Mouse (Mus musculus) thymus, adult 18-20 months (tissue): Measurements from ENCODE around the gene Lrguk.

ENCODE experiments used
- DNase-seq, 2 experiments: peaks; one replicate each; pipeline ENCODE4 v3.0.0; 2022; ENCODE audit warnings: mixed read lengths in 2 of 2

The Lrguk gene

DNA sequence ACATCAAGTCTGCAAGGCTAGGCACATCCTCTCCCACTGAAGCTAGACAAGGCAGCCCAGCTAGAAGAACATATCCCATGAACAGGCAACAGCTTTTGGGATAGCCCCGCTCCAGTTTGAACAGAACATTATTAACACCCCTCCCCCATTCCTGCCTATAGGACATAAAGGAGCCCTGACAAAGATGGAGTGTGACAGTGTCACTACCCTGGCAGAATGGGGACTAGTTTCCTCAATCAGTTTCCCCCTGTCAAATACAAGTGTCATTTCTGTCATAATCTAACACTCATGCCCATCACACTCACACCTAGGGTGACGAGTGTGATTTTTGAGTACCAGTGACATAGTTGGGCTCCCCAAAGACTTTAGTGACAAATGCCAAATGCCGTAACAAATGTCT, 118.8 kb downstream of the Lrguk start:
- no peak for DNase-seq

DNA sequence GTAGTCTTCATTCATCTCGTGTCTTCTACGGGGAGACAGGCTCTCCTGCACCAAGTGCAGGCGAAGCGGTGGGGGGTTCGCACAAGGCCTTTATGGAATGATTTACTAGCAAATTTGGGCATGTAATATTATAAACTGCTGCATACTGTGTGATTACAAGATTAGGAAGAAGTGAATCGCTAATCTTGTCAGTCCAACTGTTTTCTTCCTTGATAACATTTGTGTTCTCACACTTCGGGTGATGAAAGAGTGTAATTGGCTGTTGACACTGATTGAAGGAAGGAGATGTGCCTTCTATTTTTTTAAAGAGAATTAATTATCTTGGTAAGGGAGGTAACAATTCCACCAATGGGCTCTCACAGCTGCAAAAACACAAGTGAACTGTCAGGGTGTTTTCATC, 119.4 kb downstream of the Lrguk start:
- DNase-seq = no peak

DNA sequence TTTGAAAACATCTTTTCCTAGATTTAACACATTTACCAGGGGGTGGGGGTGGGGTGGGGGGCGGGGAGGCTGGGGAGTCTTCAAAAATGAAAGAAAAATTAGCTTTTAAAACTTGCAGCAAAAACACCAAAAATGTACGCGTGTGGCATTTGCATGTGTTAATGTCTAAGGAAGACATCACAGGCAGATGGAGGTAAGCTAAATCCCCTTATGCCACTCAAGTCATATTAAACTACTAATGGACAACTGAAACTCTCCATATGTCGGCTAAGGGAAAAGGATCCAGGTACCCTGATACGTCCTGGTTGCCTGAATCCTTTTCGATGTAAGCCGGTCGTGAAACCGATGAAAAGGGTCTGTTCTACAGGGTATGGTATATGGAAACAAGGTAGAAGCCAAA, 119.8 kb downstream of the Lrguk start:
- DNase-seq = no peak

DNA sequence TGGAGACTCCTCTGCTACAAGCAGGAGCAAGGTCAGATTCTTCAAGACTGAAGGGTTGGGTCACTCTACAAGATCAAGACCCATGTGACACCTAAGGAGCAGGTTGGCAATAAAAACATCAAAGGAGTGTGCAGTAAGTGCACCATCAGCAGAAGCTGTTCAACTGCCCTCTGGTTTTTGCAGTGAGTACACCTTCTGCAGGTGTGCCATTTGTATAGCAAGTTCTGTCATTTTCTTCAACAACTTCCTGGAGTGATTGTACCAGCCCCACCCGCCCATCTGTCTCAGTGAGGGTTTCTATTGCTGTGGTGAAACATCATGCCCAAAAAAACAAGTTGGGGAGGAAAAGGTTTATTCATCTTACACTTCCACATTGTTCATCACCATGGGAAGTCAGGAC, 120.6 kb downstream of the Lrguk start:
- DNase-seq = peak in 1 of 2 experiments; percentile 53

DNA sequence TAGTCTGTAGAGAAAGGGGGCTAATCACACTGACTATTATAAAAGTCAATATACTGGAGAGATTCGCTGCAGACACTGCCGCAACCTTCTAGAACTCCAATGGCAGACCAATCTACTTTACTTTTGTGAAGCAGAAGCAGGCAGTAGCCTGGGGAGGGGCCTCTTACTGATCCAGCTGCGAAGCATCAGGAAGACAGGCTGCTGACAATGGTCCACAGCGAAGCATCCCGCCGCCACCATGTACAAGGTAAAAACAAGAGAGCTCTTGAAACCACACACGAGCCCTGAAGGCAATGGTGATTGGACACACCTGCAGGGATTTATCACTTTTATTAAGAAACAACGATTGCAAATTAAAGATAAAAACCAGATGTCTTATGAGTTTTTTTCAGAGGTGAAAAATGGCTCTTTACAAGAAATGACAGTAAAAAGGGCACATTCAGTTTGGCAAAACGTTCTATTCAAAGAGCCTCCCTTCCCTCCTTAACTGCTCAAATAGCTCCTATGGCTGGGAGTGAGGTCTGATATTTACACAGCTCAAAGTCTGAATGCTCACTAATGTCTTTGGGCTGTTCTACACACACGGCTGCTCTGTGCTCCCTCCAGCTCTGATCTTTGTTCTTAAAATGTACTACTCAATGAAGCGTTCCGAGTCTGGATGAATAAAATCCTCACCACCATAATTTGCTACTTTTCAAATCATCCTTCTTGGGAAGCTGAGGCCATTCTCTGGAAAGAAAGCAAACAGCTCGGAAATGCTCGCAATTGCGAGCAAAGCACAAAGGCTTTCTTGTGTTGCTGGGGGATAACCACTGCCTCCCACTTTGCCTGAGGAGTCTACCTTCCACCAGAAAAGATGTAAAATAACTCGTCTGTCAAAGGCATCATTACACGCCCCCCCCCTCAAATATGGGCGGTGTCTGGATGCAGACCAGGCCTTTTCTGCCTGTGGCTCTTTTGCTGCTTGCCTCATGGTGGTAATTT, 124.1 kb downstream of the Lrguk start:
- no peak for DNase-seq

DNA sequence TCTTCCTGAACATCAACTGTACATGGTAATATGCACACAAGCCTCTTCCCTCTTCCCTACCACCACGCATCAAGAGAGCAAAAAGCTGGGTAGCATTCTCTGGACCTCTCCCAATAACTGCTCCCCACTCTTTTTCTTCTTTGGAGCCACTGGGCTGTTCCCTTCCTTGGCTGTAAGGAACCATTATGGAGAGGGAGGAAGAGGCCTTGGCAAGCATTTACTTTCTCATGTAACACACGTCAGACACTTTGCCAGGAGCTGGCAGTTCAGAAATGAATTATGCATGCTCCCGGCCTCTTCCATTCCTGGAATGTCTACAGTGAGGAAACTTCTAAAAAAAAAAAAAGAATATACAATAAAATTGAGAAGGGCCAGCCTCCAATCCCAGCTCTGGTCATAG, 125.0 kb downstream of the Lrguk start:
- DNase-seq = no peak

DNA sequence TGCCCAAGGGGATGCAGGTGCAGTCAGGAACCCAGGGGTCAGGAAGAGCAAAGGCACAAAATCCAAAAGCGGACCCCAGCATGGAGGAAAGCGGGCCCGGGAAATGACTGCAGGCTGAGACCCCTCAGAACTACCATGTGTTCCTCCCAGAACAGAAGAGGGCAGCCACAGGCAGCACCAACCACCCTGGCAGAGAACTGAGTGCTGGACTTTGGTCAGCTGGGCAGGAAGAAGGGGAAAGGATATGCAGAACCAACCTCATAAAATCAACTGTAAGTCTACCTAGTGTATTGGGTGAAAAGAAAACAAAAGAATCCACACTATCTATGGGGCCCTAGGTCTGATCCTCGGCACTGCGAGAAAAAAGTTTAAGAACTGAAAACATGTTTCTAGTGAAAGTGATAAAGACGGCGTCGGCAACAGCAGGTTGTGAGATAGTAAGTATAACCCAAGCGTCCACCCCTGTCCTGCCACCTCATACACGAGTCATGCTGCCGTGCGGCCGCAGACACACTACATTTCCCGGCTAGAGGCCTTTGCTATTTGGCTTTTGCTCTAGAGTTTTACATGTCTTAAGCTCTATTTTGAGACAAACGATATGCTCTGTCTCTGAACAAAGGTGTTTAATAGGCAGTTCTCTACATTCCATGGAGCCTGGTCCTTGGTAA, 126.0 kb downstream of the Lrguk start:
- DNase-seq = no peak

DNA sequence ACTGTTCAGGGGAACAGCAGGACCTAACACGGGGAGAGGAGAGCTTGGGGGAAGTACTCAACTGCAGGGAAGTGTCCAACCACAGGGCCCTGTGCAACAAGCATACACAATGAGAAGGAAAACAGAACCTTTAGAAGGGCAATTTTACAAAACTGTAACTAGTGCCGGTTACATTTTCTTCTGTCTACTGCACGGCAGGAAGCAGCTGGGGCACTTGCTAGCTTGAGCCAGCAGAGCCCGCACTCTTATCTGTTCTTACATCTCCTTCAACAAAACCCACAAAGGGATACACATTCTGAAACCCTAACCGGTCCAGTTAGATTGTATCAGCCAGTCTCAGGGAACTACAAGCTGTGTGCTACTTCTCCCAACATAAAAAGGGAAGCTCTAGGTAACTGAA, 126.8 kb downstream of the Lrguk start:
- DNase-seq = peak; percentile 39 to 61

DNA sequence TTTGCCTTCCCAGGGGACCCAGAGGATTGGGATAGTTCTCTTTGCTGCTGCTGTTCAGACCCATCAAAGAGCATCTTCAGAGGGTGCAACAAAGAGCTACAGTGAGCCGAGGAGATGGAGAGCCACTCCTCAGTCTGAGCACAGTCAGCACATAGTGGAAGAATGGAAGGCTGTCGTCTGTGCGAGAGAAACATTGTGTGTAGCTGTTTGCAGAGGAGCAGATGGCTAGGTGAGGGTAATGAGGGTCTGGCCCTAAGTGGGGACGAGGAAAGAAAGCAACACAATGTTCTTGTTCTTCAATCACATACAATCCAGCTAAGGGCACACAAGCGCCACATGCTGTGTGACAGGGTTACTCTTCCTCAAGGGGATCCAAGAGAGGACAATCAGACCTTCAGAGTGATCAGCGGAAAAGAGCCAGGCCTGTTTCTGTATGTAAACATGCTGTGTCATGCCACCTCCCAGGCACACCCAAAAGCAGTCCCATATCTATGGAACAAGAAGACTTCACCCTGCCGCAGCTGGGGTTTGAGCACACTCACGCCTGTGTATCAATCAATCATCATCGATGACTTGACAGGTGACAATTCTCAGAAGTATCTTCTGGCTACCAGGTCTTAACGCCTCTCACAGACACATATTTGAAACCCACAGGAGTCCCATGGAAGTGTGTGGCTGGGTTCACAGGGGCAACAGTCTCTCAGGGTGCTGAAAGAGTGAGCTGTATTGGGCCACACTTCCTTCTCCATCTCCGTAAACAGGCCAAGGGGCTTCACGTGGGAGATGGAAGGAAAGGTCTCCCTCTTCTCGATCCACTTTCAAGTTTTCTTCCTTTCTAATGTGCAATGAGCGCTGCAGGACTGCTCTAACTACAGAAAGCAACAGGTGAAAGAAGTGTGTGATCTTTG, 127.8 kb downstream of the Lrguk start:
- DNase-seq = no peak

DNA sequence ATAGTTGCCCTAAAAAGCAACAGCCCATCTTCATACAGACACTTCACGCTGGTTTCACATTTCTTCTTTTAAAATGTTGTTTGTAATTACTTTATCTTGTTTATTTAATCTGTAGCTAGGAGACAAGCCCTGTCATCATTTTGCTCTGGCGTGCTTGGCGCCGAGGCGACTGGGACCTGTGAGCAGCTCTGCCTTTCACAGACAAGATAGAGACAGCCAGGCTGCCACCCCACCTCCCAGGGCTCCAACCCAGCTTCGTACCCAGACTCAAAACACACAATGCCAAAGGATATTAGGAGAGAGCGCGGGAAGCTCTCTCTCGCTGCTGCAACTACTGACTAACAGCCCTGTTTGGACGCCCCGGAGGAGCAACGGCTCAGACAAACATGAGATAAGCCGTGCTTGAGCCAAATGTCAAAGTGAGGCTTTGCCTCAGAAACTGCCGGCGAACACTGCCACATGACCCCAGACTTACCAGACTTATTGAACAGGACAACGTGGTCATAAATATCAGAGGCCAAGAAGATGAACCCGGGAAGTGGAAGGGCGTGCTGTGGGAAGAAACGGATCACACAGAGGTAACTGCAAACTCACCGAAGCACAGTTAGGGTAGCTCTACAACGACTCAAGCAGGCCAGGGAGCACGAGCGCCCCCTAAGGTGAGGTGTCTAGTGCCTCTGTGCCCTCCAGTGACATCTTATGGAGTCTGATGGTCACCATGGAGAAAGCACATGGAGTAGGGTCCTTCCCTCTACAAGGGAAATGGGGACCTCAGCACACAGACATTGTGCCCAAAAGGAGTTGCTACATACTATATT, 131.0 kb downstream of the Lrguk start:
- DNase-seq = no peak

DNA sequence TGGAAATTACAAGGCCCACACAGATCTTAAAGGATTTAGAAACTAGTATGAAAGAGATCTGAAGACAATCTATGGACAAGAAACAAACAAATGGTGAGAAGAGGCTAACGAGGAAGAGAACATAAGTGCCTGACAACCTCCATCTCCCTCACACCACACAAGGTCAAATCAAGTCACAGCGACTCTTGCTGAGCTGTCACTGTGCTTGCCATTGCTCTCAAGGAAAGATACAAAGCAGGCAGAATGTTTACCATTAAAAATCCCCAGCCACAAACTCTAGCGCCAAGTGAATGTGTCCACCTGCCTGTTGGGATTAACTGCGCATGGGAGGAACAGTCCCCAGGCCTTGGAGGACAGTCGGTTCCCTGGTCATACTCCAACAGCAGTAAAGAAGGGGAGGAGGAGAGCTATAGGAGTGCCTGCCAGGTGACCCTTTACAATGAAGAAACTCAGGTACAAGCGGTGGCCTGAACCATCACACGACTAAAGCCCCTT, 131.6 kb downstream of the Lrguk start:
- no peak for DNase-seq

DNA sequence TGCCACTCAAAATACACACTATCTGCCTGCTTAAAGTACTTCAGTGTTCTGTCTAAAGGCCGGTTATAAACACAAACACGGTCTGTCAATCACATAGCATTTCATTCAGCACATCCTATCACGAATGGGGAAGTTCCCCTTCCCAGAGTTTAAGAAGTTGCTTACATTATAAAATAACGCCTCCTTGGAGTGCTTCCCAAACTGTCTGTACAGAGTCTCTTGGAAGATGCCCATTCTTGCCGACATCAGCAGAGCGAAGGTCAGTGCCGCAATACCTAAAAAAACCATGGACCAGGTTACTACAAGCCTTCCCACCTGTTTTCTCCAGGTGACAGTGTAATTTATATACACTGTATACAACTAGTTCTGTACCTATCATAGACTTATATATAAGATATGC, 132.3 kb downstream of the Lrguk start:
- no peak for DNase-seq

DNA sequence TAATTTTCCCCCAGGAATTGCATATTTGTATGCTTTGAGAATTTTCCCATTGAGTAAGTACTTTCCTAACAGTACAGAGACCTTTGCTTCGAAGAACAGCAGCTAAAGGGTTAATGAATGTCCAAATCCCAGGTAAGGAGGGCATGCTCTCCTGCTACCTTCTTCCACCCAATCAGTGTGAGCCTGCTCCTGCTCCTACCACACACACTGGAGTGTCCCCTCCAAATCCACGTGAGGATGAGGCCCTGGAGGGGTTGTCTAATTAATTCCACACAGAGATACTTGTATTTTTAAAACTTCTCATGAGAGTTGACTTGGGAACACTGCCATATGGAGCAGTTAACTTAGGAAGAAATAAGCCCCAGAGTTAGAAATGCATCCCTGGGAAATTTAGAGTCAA, 133.4 kb downstream of the Lrguk start:
- DNase-seq = no peak

DNA sequence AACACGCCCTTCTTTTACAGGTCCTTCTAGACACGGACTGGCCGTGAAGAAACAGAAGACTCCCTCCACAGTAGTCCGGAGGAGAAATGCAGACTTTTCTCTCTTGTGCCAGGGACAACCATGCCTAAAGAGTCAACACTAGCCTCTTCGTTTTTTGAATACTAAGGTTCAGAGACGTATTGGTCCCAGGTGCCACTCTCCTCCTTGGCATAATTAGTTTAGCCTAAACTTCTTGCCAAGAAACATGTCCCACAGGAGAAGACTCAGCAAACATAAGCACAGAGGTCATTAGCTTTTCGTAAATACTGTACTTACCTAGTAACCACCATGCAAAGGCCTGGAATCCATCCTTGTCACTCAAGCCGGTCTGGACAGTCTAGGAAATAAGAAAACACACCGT, 133.8 kb downstream of the Lrguk start:
- no peak for DNase-seq

DNA sequence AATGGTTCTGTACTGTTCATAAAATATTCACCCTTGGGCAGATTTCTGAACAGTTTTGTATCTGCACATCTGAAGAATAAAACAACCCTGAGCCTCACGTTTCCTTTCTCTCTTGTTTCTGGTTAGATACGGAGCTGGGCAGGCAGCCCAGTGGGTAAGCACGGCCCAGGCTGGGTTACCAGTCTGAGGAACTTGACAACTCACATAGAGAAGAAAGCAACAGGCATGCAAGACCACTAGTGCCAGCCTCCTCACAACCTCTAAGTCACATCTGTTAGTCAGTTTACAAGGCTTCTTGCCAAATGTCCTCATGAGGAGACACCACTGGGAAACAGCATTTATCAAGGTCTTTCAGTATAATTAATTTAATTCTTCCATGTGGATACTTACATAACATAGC, 139.6 kb downstream of the Lrguk start:
- DNase-seq = no peak

DNA sequence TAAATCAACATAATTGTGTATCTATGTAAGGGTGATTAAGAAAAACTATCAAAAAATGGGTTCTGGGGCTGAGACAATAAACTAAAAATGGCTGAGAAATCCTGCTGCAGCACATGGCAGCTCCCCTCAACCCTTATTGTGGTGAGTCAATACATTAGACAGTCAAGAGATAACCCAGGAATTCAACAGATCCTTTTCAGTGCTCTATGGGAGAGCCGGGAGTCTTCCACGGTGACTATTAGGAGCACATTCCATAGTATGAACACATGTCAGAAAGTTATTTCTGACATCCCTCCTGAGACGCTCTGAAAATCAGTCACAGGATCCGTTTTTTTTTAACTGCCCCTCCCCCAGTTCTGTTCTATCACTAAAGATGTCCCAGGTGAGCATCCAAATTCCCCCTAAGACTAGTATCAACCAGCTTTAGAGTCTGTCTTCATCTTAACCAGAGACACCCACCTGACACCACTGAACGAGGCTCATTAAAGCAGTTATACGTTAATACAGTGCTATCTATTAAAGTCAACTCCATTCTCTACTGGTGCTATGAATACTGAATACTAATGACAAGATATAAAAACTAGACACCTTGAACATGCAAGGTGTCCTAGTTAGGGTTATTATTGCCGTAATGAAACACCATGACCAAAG, 141.7 kb downstream of the Lrguk start:
- no peak for DNase-seq

DNA sequence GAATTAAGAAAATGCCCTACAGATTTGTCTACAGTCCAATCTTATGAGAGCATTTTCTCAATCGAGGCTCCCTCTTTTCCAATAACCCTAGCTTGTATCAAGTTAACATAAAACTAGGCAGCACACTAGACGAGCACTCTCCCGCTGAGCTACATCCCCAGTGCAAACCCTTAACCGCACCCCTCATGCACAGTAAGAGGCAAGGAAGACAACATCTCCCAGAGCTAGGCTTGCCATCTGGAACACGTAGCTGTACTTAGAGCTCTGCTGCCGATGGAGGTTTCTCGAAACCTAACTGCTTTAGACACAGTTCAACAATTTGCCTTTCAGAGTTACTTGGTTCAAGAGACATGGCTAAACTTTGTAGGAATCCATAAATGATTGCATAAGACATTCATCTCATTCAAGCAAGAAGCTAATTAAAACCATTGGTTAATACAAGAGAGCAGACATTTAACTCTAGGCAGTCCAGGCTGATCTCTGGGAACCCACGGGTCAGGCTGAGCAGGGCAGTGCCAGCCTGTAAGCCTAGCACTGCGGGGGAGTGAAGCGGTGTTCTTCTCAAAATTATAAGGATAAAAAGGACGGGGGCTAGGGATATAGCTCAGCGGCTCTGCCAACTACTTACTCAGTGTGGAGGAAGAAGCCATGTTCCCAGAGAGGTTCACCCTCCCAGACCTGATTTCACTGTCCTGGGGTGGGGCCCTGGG, 142.7 kb downstream of the Lrguk start:
- DNase-seq = no peak

DNA sequence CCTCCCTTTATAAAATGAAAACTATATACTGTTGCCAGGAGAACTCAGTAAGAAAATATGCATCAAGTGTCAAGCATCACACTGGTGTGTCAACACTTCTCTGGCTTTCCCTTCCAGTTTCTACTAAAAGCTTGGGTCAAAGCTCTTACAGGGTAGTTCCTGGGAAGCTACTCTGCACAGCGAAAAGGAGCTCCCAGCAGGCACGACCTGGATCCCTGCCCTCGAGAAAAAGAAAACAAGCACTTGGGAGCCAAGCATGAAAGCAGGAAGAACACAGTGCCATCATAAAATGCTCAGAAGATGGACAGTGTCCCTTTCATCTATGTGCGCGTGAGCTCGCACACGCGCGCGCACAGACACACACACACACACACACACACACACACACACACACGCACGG, 144.0 kb downstream of the Lrguk start:
- no peak for DNase-seq

DNA sequence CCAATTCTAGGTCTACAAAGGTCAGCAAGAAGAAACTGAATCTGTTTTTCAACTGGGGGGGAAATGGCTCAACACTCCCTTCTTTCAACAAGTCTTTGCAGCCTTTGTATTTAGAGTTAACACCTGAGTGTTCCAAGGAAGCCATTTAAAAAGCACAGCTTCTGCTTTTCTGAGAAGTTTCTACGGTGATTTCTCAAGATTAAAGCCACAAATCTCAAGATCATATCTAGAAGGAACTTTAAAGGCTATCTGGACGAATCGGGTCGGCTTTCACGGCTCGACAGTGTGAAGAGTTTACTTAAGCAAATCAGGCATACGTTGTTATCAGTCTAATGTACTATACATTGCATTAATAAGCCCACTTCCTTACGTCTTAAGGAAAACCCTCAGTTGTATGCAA, 145.5 kb downstream of the Lrguk start:
- no peak for DNase-seq

DNA sequence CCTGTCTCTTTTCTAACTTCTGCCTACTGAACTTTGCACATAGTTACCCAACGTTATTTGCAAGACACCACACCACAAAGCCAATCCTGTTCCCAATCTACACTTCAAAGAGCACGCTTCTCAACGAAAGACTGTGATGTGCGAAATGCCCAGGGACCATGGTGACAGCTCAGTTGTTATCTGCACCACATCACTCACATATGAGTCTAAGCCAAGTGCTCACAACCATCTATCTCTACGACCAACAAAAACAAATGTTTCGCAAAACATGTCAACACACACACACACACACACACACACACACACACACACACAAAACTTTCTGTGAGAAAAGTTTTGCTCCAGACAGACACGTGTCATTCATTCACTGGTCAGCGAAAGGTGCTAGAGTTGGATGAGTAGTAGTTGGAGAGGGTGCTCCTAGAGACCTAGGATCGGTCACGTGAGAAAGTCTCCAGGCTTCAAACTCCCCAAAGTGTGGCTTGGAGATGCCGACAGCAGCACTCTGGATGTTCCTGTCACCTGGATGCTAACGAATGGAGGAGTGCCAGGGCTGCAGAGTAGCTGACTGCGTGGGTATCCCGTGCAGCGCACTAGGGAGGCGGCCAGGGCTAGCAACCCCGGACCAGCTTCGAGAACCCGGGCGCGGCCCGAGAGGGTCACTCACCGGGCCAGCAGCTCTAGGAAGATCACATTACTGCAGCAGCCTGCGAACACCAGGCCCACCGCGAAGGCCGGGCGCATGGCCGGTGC, 147.0 kb downstream of the Lrguk start:
- DNase-seq = no peak
